Mouse (Mus musculus): ENCODE results near the gene Ngp.
"Not testable (repeated sequence)": the region's sequence is repeated elsewhere in the genome, so short reads cannot be mapped to it uniquely, and the experiment has no call there.

Ngp gene

DNA sequence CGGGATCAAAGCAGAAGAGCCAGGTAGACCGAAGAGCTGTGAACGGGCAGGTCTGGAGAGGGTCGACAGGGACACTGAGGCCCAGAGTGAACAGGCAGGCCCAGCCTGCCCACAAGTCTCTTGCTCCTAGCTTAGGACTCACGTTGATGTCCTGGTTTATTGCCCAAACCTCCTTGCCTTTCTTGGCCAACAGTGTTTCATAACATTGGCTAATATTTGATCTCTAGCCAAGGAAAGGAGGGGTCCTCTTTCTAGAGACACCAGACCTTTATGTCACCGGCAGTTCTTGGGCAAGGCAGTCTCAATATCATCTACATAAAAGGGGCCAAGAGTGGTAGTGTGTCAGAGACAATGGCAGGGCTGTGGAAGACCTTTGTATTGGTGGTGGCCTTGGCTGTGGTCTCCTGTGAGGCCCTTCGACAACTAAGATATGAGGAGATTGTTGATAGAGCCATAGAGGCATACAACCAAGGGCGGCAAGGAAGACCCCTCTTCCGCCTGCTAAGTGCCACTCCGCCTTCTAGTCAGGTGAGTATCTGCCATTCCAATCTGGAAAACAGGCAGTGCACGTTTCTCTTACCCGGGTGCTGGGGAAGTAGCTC, at the start of gene Ngp:
Gene Ngp (plus strand): TSS at position 237 of the 602 bp plus-strand sequence.
- in situ Hi-C loops (cut with MboI, MseI) = no loop called here

- in situ Hi-C loops (cut with MboI, MseI) = no loop called here
Measured at GRCm38 (mm10) chr9:110369860-110370259, 49.7 kb upstream of the Ngp start.

- in situ Hi-C loops (cut with MboI, MseI) = no loop called here
Measured at GRCm38 (mm10) chr9:110373871-110374270, 45.7 kb upstream of the Ngp start.

GRCm38 (mm10) chr9:110375668-110376067, 43.9 kb upstream of the Ngp start:
- in situ Hi-C loops (cut with MboI, MseI) = no loop called here

- in situ Hi-C loops (cut with MboI, MseI) = not testable (repeated sequence)
Measured at GRCm38 (mm10) chr9:110377655-110378054, 41.9 kb upstream of the Ngp start.

GRCm38 (mm10) chr9:110379361-110379760, 40.2 kb upstream of the Ngp start:
- in situ Hi-C loops (cut with MboI, MseI) = no loop called here

GRCm38 (mm10) chr9:110380662-110381061, 38.9 kb upstream of the Ngp start:
- in situ Hi-C loops (cut with MboI, MseI) = no loop called here

GRCm38 (mm10) chr9:110381292-110381691, 38.3 kb upstream of the Ngp start:
- in situ Hi-C loops (cut with MboI, MseI) = no loop called here

DNA sequence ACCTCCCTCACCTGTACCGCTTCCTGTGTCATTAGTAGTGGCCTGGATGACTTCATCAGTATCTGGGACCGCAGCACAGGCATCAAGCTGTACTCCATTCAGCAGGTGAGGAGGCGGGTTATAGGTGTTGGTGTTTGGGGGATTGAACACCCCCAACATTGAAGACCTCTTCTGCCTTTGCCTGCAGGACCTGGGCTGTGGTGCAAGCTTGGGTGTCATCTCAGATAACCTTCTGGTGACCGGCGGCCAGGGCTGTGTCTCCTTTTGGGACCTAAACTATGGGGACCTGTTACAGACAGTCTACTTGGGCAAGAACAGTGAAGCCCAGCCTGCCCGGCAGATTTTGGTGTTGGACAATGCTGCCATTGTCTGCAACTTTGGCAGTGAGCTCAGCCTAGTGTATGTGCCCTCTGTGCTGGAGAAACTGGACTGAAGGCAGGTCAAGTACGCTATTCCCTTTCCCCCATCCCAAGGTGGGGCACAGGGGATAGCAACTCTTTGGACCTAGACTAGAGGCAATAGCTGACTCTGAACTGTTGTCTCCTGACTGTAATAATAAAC, 35.1 kb upstream of the Ngp start:
- in situ Hi-C loops (cut with MboI, MseI) = no loop called here

- in situ Hi-C loops (cut with MboI, MseI) = no loop called here
Measured at GRCm38 (mm10) chr9:110388011-110388410, 31.5 kb upstream of the Ngp start.

DNA sequence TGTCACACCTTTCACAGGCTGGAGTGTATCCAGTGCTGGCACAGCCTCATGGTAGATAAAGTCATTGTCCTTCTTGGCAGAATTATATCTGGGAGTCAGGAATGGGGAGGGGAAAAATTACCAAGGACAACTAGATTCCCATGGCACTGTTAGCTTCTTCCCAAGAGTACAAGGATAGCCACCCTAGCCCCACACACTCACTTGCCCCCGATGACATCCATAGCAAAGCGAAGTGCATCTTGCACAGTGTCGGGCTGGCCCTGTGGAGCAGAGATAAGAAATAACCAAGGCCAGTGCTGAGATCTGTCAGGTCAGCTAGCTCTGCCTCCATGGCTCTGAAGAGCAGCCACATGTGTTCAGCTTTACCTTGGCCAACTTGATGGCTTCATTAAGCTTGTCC, 28.7 kb upstream of the Ngp start:
- in situ Hi-C loops (cut with MboI, MseI) = no loop called here

GRCm38 (mm10) chr9:110393295-110393694, 26.3 kb upstream of the Ngp start:
- in situ Hi-C loops (cut with MboI, MseI) = no loop called here

- in situ Hi-C loops (cut with MboI, MseI) = no loop called here
Measured at GRCm38 (mm10) chr9:110400650-110401049, 18.9 kb upstream of the Ngp start.

DNA sequence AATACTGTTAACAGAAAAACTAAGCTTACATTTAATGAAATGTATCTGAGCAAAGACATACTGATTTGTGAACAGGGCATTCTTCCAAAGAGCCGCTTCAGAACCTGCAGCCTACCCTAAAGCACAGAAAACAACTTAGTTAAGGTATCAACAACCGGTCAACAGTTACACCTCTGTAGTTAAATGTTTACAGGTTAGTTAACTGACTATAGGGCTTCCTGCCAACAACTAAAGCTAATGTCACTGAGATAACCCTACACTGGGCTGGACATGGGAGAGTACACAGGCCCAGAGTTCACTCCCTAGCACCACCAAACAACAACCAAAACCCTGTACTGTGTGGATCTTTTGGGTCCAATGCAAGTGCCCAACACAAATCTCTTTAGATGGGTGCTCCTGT, 16.8 kb upstream of the Ngp start:
- in situ Hi-C loops (cut with MboI, MseI) = no loop called here

- in situ Hi-C loops (cut with MboI, MseI) = not testable (repeated sequence)
Measured at GRCm38 (mm10) chr9:110403240-110403639, 16.3 kb upstream of the Ngp start.

GRCm38 (mm10) chr9:110407311-110408098, 12.0 kb upstream of the Ngp start:
- in situ Hi-C loops (cut with MboI, MseI) = no loop called here

DNA sequence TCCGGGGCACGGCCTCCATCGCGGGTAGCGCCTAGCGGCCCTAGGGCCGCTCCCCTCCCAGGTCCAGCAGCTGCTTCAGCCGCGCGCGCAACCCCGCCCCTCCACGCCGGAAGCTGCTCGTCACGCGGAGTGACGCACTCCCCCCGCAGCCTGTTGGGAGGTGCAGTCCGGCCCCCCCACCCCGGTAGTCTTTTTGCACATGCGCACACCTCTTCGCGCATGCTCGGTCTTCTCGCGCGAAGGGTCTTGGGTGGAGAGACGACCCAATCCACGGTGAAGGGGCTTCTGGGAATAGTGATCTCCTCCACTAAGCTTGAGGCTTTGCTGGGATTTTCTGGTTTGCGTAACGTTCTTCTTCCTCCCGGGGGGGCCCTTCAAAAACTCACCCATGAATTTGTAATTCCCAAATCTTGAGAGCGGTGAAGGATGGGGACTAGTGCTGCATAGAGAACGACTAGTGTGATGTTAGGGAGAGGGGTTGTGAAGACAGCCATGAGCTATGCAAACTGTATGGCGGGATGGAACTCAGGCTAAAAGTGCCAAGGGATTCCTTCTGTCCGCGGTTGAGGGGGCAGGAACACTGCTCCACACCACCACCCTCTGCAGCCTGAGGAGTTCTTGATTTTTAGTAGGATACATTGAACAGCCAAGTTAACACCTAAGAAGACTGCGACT, 11.3 kb upstream of the Ngp start, which contains the start of gene Ptpn23:
Gene Ptpn23 (minus strand): TSS at position 115 of the 675 bp plus-strand sequence.
- in situ Hi-C loops (cut with MboI, MseI) = no loop called here

GRCm38 (mm10) chr9:110410908-110411887, 8.3 kb upstream of the Ngp start:
- in situ Hi-C loops (cut with MboI, MseI) = loop anchor here (5.0 kb wide), 1 partner anchor 51 kb away; no protein-coding TSS in a partner anchor

- in situ Hi-C loops (cut with MboI, MseI) = loop anchor here (5.0 kb wide), 1 partner anchor 49 kb away; no protein-coding TSS in a partner anchor
Measured at GRCm38 (mm10) chr9:110412926-110413325, 6.6 kb upstream of the Ngp start.

- in situ Hi-C loops (cut with MboI, MseI) = loop anchor here (5.0 kb wide), 1 partner anchor 49 kb away; no protein-coding TSS in a partner anchor
Measured at GRCm38 (mm10) chr9:110413785-110414184, 5.8 kb upstream of the Ngp start.

GRCm38 (mm10) chr9:110431241-110431640, 11.7 kb downstream of the Ngp start:
- in situ Hi-C loops (cut with MboI, MseI) = no loop called here
